Mouse (Mus musculus) thymus, postnatal 14 days (tissue): ENCODE measurements around the gene Begain.

Source experiments
- DNase-seq: peaks from one replicate; pipeline ENCODE4 v3.0.0; 2021

Gene Begain

GRCm38 (mm10) chr12:109068167-109068653 lies at the start of gene Begain:
TSS of gene Begain (minus strand) at chr12:109068217.
- peak; percentile 45 for DNase-seq

- DNase-seq = no peak
These were observed 47.7 kb upstream of the Begain start for GRCm38 (mm10) chr12:109115707-109116106.

DNA sequence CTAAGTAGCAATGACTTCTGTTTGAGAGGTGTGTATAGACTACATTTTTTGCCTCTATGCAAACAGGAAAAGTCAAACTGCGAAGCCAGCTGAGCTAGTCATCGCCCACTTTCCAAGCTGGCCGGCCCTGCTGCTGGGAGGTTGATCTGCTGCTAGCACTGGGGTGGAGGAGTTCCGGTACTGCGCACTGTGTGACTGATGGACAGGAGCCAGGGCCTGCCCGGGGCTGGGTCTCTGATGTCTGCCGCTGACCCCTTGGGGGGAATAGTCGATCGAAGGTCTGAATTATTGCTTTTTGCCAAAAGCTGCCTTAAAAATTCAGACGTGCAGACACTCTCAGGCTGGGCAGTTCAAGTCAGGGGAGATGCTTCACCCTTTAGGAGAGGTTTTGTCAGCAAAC lies 47.1 kb upstream of the Begain start:
- DNase-seq = no peak

- DNase-seq = no peak
These were observed 45.1 kb upstream of the Begain start for GRCm38 (mm10) chr12:109112996-109113592.

DNA sequence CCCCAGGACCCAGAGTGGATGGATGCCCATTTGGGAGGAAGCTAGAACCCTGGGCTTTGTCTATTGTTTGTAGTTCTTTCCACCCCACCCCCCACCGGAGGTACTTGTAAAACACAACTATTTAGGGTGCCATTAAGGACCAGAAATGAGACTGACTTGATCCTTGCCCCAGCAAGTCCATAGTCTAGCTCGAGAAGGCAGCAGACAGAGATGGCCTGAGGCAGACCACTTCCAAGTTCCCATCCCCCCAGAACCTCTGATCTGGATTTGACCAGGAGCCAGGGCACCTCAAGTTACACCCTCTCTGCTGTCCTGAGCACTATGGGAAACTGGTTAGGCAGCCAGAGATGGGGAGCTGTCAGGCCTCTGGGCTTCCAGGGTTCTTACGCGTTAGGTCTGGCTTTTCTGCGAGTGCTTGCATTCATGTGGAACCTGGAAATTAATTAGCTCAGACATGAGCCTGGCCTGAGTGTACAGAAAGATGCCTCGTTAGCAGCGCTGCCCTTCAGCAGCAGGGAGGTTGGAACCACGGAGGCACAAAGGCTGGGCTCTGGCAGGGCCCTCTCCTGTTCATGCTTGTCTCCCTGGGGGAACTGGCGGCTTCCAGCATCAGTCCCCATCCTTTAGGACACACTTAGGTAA lies 44.5 kb upstream of the Begain start:
- no peak for DNase-seq

DNA sequence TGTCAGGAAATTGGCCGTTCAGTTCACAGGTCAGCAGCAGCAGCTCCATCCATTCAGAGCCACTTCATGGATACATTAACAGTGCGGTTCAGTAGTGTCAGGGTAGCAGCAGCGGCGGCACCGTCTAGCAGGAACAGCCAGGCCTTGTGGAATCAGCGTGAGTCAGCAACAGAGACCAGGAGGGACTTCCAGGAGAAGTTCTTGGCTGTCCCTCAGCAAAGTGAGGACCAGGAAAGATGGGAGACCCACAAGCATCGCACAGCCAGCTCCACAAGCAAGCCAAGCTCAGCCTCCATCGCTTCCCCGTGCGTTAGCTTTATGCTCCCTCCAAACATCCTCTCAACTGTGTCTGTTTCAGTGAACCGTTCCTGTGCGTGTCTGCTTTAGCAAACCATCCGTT lies 40.9 kb upstream of the Begain start:
- no peak for DNase-seq

DNA sequence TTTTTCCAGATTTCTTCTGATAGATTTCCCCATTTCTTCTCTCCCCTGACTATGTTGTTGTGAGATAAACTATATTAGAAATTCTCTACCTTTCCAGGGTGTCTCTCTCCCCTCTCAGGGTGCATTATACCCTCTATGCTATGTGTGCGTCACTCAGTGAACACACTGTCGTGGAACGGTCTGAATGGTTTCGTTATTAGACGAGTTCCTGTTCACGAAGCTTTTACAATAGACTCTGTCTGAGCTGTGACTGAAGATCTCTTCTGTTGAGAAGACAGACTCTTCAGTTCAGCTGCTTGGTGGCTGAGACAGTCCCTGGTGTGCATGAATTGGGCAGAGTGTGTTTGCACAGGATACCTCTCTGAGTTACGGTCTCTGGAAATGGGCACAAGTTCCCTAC lies 32.4 kb upstream of the Begain start:
- DNase-seq = no peak

DNA sequence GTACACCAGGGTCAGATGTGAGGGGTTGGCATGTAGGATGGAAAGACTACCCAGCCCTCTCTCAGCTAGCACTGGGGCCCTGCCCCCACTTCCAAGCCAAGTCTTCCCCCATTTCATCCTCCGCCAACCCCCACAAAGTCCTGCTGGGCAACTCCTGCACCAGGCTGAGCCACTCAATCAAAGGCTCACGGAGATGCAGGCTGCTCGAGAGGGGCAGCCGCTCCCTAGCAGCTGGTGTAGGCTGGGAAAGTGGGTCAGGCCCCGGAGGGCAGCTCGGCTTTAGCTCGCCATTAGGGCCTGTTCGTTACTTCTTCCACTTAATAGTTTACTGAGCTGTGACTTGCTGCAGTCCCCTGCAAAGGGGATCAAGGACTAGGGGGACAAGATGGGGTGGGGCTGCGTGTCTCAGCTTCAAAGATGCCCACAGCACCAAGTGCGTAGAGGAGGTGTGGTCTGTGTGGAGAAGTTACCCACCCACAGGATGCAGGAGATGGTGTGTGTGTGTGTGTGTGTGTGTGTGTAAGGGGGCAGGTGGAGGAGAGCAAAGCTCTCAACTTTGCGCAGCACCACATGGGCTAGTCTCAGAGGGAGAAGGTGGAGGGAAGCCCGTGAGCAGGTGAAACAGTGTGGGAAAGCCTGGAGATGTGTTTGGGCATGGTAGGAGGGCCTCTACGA lies 22.6 kb upstream of the Begain start:
- DNase-seq = peak; percentile 68

DNA sequence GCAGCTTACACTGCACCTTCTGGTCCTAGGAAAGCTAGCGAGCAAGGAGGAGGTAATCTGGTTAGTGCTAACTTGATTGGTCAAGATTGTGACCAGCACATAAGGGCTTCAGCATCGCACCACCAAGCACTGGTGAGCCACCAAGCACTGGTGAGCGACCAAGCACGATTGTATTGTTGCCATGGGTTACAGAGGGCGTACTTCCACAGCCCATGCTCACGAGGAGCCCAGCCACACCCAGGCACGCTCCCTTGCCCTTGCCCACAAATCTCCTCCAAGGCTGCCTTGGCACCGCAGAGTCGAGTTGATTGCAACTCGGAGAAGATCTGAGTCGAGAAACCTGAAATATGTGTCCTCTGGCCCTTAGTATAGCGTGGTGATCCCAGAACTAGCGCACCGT lies 22.0 kb upstream of the Begain start:
- no peak for DNase-seq

- DNase-seq = no peak
These were observed 18.1 kb upstream of the Begain start for GRCm38 (mm10) chr12:109086111-109086510.

GRCm38 (mm10) chr12:109085674-109086073 lies 17.7 kb upstream of the Begain start:
- no peak for DNase-seq

GRCm38 (mm10) chr12:109085046-109085445 lies 17.0 kb upstream of the Begain start:
- no peak for DNase-seq

GRCm38 (mm10) chr12:109083476-109083875 lies 15.5 kb upstream of the Begain start:
- no peak for DNase-seq

DNA sequence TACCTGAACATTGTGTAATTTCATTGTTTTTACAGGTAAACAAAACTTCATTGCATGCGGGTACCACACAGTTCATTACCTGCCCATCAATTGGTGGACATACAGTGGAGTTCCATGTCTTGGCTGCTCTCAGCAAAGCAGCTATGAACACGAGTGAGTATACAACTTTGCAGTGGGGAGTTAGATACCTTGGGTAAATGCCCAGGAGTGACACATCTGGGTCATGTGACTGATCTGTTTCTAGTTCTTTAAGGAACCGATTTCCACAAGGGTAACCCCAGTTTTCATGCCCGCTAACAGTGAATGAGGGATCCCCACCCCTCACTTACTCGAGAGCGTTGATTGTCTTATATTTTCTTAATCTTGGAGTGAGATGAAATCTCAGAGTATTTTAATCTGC lies 9.0 kb upstream of the Begain start:
- DNase-seq = no peak

DNA sequence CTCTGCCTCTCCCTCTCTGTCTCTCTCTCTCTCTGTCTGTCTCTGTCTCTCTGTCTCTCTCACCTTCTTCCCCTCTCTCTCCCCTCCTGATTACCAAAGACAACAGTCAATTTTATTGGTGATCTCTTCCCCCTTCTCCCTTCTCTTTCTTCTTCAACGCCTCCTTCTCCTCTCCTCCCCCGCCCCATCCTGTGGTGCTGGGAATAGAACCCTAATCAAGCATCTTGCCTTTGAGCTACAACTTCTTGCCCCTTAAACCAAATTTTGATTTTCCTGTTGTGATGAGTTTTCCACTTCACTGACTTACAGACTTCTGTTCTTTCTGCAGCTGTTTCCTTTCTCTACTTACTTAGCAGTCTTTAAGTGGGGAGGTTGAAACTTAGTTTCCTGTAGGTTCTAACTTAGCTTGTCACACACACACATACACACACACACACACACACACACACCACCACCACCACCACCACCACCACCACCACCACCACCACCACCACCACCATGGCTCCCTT lies 6.8 kb upstream of the Begain start:
- no peak for DNase-seq

GRCm38 (mm10) chr12:109074106-109074505 lies 6.1 kb upstream of the Begain start:
- DNase-seq = no peak

- no peak for DNase-seq
These were observed 3.2 kb upstream of the Begain start for GRCm38 (mm10) chr12:109071248-109071647.

DNA sequence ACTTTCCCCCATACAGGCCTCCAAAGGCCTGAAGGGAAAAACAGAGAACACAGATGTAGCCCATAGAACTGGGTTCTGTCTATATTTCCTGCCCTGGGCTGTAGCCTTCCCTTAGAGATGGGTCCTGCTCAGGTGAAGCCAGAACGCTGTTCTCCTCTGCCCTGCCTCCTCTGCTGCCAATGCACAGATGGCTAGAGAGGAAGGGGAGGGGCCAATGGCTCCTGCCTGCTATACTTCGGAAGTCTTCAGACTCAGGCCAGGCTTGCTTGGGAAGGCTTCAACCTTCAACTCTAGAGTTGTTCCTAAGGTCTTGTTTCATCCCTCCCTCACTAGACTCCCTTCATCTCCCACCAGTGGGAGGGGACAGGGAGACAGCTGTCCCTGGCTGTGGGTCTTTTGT lies 1.7 kb upstream of the Begain start:
- DNase-seq = peak; percentile 63

DNA sequence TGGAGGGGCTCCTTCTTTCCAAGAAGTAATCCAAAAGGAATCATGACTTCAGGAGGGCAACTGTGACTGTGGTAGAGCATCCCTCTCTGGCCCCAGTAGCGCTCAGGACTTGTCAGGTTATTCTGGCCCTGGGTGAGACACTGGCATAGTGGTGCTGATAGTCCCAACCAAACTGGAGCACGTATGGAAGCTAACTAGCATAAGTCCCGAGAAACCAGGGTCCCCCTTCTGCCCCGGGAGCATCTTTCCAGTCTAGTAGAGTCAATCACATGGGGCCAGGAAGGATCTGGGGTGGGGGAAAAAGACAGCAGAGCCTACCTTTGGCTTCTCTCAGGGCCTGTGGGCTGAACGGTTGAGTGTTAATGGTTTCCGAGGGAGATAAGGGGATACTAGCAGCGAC lies 721 bp upstream of the Begain start:
- DNase-seq = no peak

- peak; percentile 76 for DNase-seq
These were observed 369 bp downstream of the Begain start for GRCm38 (mm10) chr12:109067561-109068135.

GRCm38 (mm10) chr12:109058660-109059059 lies 9.4 kb downstream of the Begain start:
- DNase-seq = no peak

- peak; percentile 55 for DNase-seq
These were observed 10.3 kb downstream of the Begain start for GRCm38 (mm10) chr12:109057736-109058135.

GRCm38 (mm10) chr12:109053020-109053806 lies 14.8 kb downstream of the Begain start:
- no peak for DNase-seq
